ENCODE assay signal across 8 mouse cellular contexts in genomic region chr12:61522148-61522828, GRCm38 (mm10). TPM values are rescaled to one million over a fixed set of nuclear protein-coding genes. Genes with fewer than 3 reads are reported as not detected.
A peak's percentile ranks its signal among the peaks of the same experiment; 100 is the strongest.
DNase-seq lines count a peak whose midpoint lies in the region; ATAC-seq and TF ChIP-seq lines count a peak whose summit lies in the region.

No protein-coding gene starts in this region.

- peak overlapping the region; percentile 54; the same call in 1 of the 2 replicates for H3K9ac ChIP-seq in lung, embryonic 14.5 days
- peak overlapping the region; percentile 75 for H3K9ac ChIP-seq in forebrain, embryonic 13.5 days
- peak overlapping the region; percentile 37; the same call in 1 of the 2 replicates for H3K9ac ChIP-seq in limb, embryonic 15.5 days

- no peaks in the 10 kb centered on the region for H3K9me3 ChIP-seq in lung, embryonic 14.5 days (ENCODE audit: low read depth, low read length)
- H3K9me3 ChIP-seq in forebrain, embryonic 13.5 days (replicated peaks) = no peaks in the 10 kb centered on the region
- no peaks in the 10 kb centered on the region for H3K9me3 ChIP-seq in limb, embryonic 15.5 days

- no peaks in the 10 kb centered on the region for H3K36me3 ChIP-seq in lung, embryonic 14.5 days (ENCODE audit: insufficient read depth)
- H3K36me3 ChIP-seq in forebrain, embryonic 13.5 days (ENCODE audit: poor library complexity, severe bottlenecking) = no peaks in the 10 kb centered on the region
- H3K36me3 ChIP-seq in limb, embryonic 15.5 days = no peaks in the 10 kb centered on the region

- H3K4me1 ChIP-seq in lung, embryonic 14.5 days (ENCODE audit: insufficient read depth) = no peaks in the 10 kb centered on the region
- H3K4me1 ChIP-seq in forebrain, embryonic 13.5 days = peaks cover 22% of the 10 kb centered on the region
- peaks cover 23% of the 10 kb centered on the region for H3K4me1 ChIP-seq in limb, embryonic 15.5 days

- DNase-seq in lung, embryonic 14.5 days = peak; percentile 23
- no peak for DNase-seq in lung, postnatal 36 days
- DNase-seq in right cerebral cortex, postnatal 14 days = peak; percentile 10
- DNase-seq in testis, postnatal 14 days (ENCODE audit: low spot score) = no peak
- DNase-seq in kidney, postnatal 36 days = no peak
- no peak for DNase-seq in heart, adult 8-10 months (ENCODE audit: low spot score)

- 4% methylated on average over 6 of the region's 6 CpGs for WGBS in lung, embryonic 14.5 days
- 0% methylated on average over 6 of the region's 6 CpGs for WGBS in forebrain, embryonic 13.5 days
- 2% methylated on average over 6 of the region's 6 CpGs for WGBS in limb, embryonic 15.5 days

- peak overlapping the region; percentile 44 for H3K4me3 ChIP-seq in lung, embryonic 14.5 days (ENCODE audit: low read depth, low read length)
- H3K4me3 ChIP-seq in forebrain, embryonic 13.5 days = peak overlapping the region; percentile 59
- H3K4me3 ChIP-seq in limb, embryonic 15.5 days = peak overlapping the region; percentile 59

- ATAC-seq in lung, embryonic 14.5 days (ENCODE audit: insufficient read depth) = peak; percentile 21; the same call in 1 of the 2 replicates
- ATAC-seq in forebrain, embryonic 13.5 days = peak; percentile 62
- 0 out of 2 replicates have a peak, but pooled peaks have one; percentile 32 for ATAC-seq in limb, embryonic 15.5 days (ENCODE audit: insufficient number of reproducible peaks, low FRiP score, low TSS enrichment, low read depth)

- peak overlapping the region; percentile 68 for H3K4me2 ChIP-seq in lung, embryonic 14.5 days
- peak overlapping the region; percentile 79 for H3K4me2 ChIP-seq in forebrain, embryonic 13.5 days
- peak overlapping the region; percentile 90 for H3K4me2 ChIP-seq in limb, embryonic 15.5 days

- TF ChIP-seq CTCF in lung, embryonic 14.5 days (IDR thresholded peaks at IDR 0.05; ENCODE audit: low read depth) = no peak

- peaks cover 39% of the 10 kb centered on the region for H3K27me3 ChIP-seq in lung, embryonic 14.5 days (ENCODE audit: insufficient read depth, low read length)
- H3K27me3 ChIP-seq in forebrain, embryonic 13.5 days = peaks cover 29% of the 10 kb centered on the region
- H3K27me3 ChIP-seq in limb, embryonic 15.5 days = peaks cover 47% of the 10 kb centered on the region

- no peak overlapping the region for H3K27ac ChIP-seq in lung, embryonic 14.5 days (ENCODE audit: low read depth)
- H3K27ac ChIP-seq in forebrain, embryonic 13.5 days = peak overlapping the region; percentile 88; the same call in 1 of the 2 replicates
- H3K27ac ChIP-seq in limb, embryonic 15.5 days = no peak overlapping the region

RNA-seq across cellular contexts. Expression of gene Lrfn5, which starts 0.7 kb away (rescaled TPM):
- polyA plus RNA-seq in lung, embryonic 14.5 days (2014; fragmentation: Nextera tagmentation; extraction: Ambion mirVana) = 0.71 and 0.99 TPM in 2 replicates
- polyA plus RNA-seq in forebrain, embryonic 13.5 days (2015; fragmentation: Nextera tagmentation; extraction: Ambion mirVana) = 23.6 and 24.5 TPM in 2 replicates
- 2.3 and 2.9 TPM in 2 replicates for polyA plus RNA-seq in limb, embryonic 15.5 days (2015; fragmentation: Nextera tagmentation; extraction: Ambion mirVana)
- under 1 TPM in 2 of 4 experiments, not detected in 2; 0.09 to 0.14 TPM for total RNA-seq in heart, adult 8-10 months (2022)

Comparison
In these comparisons a context has a peak if more than half of its experiments do, and no peak if none do; other contexts are left out.
1. DNase-seq: peak in lung, embryonic 14.5 days (single experiment) and right cerebral cortex, postnatal 14 days (single experiment); none in lung, postnatal 36 days (single experiment), testis, postnatal 14 days (single experiment), kidney, postnatal 36 days (0 of 2) and heart, adult 8-10 months (single experiment).
2. Peak in every context shown above with its lines, with median percentiles within 50 percentile points of each other: ATAC-seq, H3K4me2 ChIP-seq, H3K4me3 ChIP-seq and H3K9ac ChIP-seq.